Mouse (Mus musculus): ENCODE measurements at regions not wholly inside any gene's neighbourhood (a gene's known extent, or its start where the extent isn't known, plus 50 kb on each side); places are given as distances from the start of the nearest gene placed in this dataset.

DNA sequence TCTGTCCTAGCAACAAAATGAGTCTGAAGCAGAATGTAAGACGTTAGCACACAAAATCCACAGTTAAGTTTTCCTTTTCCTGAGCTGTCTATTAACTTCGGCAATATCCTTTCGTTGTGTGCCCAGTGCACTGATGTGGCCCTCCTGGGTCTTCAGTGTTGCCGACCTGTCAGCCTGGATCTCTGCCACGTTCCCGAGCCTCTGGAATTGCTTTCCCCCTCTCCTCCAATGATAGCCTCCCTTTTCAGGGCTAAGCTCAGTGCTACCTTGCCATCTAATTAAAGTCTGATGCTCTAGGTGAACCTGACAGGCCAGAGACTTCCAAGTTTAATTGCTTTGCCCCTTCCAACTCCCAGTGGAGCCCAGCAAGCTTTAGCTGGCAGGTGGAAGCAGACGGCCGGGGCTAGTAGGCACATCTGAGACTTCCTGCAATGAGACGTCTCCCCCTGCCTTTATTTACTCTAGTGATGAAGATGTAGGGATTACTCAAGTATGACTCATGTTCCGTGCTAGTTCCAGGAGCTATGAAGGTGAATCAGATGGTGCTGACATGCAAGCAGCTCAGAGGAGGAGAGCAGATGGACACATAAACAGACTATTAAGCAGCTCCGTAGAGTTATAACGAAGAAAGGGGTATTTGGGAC, 894.3 kb upstream of the Car8 start:
- in situ Hi-C loops (cut with MboI, MseI), result loop anchor here (10.0 kb wide), 2 partner anchors 312 to 1232 kb away; no protein-coding TSS in a partner anchor

DNA sequence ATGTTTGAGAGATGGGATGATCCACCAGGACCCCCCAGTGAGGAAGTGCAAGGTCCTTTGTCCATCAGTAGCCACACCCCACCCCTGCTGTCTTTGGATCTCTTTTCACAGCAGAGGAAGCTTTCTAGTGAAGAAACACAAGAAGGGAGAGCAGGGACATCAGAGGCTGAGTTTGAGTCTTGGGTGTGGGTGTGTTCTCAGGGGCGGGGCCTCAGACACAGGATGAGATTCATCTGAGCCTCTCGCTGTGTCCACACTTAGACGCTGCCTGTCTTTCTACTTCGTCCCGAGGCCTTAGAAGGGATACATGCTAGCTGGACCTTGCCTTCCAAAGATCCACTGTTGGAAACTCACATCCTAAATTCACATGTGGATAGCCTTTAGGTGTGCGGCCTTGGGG, 893.5 kb upstream of the Car8 start:
- in situ Hi-C loops (cut with MboI, MseI), result loop anchor here (10.0 kb wide), 2 partner anchors 312 to 1232 kb away; no protein-coding TSS in a partner anchor

DNA sequence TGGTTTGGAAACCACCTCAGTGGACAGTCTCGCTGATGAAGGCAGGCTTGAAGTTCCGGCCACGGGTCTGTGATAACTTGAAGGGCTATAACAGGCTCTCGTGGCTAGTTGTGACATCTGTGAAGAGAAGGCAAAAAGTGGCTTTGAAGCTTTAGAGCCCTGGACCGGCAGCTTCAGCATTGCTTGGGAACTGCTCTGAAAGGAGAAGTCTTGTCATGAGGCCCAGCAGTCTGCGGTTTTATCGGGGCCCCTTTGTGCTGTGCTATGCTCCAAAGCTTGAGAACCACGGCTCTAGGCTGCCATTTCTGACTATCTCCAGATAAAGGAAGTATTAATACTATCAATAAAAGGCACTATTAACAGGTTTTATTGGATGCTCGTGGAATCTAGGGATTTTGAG, 892.8 kb upstream of the Car8 start:
- in situ Hi-C loops (cut with MboI, MseI), result loop anchor here (10.0 kb wide), 2 partner anchors 313 to 1233 kb away; no protein-coding TSS in a partner anchor

DNA sequence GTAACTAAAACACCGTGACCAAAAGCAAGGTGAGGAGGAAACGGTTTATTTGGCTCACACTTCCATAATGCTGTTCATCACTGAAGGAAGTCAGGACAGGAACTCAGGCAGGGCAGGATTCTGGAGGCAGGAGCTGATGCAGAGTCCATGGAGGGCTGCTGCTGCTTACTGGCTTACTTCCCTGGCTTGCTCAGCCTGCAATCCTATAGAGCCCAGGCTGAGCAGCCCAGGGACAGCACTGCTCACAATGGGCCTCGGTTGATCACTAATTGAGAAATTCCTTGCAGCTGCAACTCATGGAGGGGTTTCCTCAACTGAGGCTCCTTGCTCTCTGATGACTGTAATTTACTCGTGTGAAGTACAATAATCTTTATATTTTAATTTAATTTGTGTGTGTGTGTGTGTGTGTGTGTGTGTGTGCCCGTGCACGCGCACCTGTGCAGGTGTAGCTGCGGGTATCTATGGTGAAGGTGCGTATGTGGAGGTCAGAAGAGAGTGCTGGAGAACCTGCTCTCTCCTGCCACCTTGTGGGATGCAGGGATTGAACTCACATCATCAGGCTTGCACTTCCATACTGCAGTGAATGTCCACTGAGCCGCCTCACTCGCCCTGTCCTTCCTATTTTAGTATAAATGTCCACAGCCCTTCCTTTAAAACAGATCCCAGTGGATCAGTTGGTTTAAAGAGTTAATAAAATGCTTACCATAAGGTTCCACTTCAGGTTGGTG, 886.6 kb upstream of the Car8 start:
- in situ Hi-C loops (cut with MboI, MseI), result no loop called here

DNA sequence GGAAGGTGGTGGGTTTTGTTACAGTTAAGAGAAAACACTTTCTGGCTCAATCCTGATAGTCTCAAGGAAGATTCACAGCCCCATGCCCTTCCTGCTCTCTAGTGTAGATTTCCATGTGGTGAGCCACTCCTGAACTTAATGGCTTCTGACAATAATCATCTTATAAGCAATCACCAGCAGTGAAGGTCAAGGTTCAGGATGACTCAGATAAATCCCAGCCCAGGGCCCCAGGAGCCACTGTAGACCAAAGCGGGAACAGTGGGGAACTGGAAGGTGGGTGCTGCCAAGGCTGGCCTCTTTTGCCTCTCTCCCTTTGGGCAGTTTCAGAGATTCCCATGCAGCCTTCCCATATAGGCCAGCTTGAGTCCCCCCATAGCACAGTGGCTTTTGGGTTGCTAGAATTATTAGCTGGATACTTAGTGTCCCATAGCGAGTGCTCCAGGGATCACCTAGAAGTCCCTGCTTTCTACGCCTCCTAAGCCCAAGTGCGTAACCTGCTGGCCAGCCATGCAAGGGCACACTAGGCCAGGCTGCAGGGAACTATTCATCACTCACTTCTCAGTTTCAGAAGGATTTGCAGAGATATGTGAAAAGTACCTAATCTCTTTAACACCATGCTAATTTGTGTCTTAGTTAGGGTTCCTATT, 885.9 kb upstream of the Car8 start:
- in situ Hi-C loops (cut with MboI, MseI), result no loop called here

DNA sequence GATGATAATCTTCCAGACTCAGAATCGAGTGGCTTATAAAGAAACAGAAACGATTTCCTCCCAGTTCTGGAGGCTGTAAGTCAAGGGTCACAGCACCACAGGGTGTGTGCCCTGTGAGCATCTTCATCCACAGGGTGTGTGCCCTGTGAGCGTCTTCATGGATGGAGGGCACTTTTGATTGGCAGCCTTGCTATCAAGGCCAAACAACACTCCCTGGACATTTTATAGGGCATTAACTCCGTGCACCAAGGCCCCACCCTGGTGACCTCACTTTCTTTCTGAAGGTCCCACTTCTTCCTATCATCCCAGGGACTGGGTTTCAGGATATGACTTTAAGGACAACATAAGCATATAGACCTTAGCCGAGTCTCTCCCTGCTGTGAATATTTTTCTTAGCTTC, 885.3 kb upstream of the Car8 start:
- in situ Hi-C loops (cut with MboI, MseI), result no loop called here

DNA sequence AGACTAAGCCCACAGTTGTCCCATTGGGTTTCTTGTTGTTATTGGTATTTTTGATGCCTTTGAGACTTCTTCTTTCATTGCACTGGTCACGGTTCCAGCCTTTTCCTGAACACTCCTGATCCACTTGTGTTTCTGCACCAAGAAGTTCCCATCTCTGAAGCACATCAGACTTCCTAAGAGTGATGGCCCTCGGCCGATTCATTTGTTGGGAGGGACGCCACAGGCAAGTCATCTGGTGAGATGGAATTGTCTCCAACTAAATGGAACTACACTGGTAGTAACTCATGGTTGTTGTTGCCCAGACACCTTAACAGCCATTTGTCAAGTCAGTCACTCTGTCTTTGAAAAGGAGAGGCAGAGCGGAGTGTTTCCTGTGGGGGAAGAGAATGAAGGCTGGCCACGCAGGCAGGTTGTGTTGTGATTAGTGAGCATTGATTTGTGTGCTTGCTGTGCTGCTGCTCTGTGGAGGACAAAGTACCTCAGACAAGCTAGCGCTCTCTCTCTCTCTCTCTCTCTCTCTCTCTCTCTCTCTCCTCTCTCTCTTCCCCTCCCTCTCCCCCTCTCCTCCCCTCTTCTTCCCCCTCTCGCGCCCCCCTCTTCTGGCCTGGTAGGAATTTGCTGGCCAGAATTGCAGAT, 884.7 kb upstream of the Car8 start:
- in situ Hi-C loops (cut with MboI, MseI), result no loop called here

DNA sequence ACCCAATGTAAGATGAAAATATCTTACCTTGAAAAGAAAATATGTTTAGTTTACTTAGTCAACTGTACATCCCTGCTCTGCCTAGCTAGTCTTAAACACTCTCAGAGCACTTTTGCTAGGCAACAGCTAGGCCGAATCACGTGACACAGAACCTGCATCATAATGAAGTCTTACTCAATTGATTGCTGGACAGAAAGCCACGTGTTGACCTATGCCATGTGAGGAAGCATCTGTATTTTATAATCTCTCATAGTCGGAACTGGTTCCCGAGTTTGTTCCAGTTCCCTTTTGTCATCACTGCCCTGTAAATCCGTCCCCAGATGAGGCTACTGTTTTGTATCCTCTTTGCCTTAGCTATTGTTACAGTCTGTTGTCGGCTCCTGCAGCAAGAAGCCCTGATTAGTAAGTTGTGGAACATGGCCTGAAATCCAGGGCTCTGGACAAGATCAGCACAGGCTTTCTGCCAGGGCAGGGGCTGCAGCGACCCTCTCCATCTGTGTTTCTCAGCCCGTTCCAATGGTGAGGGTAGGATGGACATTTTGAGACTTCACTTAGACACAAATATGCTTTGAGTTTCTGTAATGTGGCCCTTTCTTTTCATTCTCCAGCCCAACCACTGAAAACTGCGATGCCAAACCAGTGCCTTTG, 883.9 kb upstream of the Car8 start:
- in situ Hi-C loops (cut with MboI, MseI), result no loop called here

DNA sequence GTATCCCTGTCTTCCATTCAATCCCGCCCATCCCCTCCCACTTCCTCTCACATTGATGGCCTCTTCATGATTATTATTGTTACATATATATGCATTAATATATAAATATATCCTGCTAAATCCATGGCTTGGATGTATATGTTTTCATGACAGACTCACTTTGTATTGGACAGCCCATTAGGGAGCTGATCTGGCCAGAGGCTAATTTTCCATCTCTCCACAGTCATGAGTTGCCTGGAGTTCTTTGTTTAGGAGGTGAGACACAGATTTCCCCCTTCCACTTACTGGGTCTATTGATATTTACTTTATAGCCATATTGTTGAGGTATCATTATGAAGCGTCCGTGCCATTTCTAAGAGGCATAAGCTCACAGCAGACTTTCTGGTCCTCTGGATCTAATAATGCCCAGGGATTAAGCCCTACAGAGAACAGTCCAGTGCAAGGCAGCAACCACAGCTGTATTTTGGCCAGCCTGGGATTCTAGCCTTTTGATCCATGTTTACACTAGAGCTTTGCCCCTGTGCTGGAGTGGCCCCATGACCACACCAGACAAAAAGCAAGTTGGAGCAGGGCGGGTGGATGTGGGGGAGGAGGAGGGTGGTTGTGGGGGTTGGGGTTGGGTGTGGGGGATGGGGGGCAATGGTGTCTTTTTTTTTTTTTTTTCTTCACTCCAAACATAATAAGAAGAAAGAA, 878.3 kb upstream of the Car8 start:
- in situ Hi-C loops (cut with MboI, MseI), result no loop called here

DNA sequence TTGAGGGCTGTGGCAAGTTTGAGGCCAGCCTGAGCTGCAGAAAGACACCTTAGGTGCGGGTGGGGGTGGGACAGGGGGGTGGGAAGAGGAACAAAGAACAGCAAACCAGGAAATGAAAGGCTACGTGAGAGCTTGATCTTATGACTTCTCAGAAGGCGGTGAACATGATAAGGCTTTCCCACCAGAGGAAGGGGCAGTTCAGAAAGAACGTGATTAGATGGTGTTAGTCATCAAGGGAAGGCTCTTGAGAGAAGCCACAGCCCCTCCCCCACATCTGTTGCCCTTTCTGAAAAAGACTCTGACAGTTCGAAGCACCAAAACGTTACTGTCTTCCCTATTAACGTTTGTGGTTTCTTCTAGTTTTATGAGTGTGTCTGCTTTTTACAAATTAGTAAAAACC, 877.0 kb upstream of the Car8 start:
- in situ Hi-C loops (cut with MboI, MseI), result no loop called here

DNA sequence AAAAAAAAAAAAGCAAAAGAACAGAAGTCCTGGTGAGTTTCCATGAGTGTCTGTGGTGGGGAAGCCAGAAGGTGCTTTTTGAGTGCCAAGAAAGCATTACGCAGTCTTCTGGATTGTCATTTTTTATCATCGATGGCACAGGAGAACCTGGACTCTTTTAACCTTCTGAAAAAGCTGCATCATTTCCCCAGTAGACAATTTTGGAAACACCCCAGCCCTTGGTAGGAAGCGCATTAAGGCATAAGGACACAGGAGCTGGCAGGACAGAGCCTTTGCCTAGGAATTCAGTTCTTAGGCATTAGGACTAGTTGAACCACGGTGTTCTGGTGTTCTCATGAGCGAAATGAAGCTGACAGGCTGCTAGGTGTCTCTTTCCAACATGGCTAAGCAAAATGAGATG, 875.1 kb upstream of the Car8 start:
- in situ Hi-C loops (cut with MboI, MseI), result no loop called here

DNA sequence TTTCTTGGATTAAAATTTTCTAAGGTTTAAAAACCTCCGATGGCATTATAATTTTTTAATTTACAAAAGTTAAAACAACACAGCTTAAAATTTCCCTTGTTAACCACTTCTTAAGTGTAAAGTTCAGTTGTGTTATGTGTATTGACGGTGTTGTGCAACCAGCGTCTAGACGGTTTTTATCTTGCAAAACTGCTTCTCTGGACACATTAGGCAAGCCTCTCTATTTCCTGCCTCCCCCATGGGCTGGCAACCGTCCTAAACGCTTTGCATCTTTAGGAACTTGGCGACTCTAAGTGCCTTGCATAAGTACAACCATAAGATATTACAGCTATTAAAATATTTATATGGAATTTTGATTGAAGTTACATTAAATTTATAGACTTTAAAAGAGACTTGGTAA, 871.5 kb upstream of the Car8 start:
- in situ Hi-C loops (cut with MboI, MseI), result no loop called here

DNA sequence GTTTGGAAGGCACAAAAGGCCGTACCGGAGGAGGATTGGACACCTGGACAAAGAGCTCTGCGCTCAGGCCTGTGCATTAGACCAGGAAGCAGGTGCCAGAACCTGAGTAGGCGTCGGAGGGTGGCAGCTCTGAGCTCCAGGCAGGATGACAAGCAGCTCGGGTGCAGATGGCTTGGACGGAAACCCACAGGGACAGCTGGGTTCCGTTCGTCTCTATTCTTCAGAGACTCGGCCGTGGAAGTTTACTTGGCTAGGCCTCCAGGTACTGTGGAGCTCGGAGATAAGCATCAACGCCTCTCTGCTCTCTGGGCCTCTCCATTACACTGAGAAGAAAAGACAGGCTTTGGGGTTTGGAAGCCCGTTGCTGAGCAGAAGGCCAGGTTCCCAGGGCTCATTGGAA, 868.5 kb upstream of the Car8 start:
- in situ Hi-C loops (cut with MboI, MseI), result no loop called here

DNA sequence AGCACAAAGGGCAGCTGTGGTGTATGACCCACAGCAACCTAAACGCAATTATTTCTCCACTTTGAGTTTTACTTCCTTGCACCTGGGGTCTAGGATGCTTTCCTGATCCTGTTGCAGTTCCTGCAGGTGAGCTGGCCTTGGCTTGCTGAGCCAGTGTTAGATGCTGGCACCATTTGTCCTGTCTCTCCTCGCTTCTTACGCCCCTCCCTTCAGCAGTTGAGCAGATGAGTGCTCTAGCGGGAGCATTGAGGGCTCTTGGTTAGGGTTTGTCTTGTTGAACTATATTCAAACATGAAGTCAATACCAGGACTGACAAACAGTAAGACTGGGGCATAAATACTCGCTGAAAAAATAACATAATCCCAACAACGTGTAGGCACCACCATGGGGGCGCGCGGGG, 867.9 kb upstream of the Car8 start:
- in situ Hi-C loops (cut with MboI, MseI), result no loop called here

DNA sequence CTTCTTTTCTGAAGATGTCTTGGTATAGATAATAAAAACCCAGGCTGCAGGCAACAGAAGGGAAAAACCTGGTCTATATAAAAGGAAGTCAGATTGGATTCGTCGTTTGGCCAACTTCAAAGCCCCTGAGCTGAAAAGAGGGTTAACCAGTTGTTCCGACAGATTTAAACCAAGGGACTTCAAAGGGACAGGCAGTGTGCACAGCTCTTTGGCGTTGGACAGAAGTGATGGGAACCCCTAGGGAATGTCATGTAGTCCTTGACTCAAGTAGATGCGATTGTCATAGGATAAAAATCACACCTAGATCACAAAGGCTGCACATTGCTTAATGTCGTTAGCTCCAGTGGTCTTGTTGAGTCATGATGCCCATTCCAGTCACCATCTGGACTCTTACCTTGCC, 865.8 kb upstream of the Car8 start:
- in situ Hi-C loops (cut with MboI, MseI), result loop anchor here (5.0 kb wide), 1 partner anchor 52 kb away; no protein-coding TSS in a partner anchor

DNA sequence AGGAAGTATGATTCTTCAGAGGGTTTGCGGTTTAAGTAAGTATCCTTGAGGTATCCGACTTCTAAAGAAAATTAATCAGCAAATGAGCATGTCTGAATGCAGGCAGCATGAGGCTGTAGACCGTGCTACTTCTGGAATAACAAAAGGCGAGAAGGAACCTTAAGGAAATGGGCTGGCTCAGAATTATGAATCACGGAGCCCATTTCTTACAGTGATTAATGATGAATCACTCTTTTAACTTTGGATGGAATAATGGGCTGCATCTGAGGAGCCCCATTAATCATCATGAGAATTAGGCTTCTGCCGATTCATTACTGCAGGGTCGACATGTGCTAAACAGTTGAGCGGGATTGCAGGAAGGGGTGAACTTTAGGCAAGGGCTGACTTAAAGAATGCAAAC, 865.1 kb upstream of the Car8 start:
- in situ Hi-C loops (cut with MboI, MseI), result loop anchor here (5.0 kb wide), 1 partner anchor 52 kb away; no protein-coding TSS in a partner anchor

DNA sequence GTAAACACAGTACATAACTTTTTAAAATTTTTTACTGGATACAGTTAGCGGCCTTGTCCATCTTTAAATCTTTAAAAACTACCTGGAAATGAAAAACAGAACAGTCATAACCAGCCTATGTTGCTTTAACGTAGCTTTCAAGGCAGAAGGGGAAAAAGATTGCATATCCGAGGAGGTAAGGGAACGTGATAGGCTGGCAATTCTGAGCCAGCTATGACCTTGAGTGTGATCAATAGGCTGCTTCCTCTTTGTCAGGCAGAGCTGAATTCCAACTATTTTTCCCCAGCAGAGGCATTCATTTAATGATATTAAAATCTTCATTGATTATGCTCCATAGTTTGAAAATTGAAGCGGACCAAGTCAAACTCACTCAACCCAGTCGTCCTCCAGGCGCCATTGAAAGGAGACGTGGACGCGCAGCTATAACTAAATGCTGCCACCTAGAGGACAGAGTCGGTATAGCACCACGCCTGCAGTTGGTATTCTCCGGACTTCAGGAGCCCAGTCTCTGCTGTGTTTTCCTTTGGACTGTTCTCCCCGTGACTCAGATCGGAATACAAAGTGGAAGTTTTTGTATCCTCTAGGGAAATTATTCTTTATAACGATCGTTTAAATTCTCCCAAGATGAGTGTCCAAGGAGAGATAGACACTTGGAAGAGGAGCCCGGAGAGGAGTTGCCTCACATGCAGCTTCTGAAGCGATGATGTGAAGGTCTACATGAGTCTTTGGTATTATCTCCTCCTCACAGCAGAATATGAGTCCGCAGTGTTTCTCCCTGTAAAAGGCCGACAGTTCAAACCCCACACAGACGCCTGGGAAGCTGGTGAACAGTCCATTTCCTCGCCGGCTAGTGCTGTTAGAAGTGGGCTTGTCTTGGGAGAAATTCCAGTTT, 858.2 kb upstream of the Car8 start:
- in situ Hi-C loops (cut with MboI, MseI), result loop anchor here (10.0 kb wide), 3 partner anchors 62 to 432 kb away; no protein-coding TSS in a partner anchor

DNA sequence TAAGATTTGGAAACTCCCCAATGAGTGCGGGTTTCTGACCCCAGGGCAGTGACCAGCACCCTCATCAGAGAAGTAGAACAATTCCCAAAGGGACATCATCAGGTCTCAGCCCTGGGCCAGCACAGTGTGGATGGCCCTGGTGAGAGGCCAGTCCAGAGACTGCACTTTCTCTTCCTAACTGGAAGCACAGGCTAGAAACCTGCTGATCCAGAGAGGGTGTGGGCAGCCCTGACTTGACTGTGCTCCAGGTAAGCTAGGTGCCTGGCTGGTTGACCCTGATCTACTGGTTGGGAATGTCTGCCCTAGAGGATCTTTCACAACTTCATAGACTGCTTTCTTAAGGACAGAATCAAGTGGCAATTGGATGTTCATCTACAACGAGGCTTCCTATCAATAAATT, 857.4 kb upstream of the Car8 start:
- in situ Hi-C loops (cut with MboI, MseI), result loop anchor here (10.0 kb wide), 3 partner anchors 61 to 431 kb away; no protein-coding TSS in a partner anchor

DNA sequence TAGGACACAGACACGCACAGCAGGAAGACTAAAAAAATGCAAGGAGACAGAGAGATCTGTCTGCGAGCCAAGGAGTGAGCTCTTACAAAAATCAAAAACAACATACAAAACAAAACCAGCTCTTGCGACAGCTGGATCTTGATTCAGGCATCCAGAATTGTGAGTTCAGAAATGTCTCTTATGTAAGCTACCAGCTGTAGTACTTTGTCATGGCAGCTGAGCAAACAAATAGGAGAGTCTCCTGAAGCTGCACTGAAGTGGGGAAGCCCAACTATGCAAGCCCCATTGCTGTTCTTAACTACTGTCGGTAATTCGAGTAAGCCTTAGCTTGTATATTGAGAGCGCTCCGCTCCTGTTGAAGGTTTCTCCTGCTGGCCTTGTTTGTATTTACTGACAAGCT, 856.8 kb upstream of the Car8 start:
- in situ Hi-C loops (cut with MboI, MseI), result loop anchor here (10.0 kb wide), 3 partner anchors 61 to 431 kb away; no protein-coding TSS in a partner anchor

DNA sequence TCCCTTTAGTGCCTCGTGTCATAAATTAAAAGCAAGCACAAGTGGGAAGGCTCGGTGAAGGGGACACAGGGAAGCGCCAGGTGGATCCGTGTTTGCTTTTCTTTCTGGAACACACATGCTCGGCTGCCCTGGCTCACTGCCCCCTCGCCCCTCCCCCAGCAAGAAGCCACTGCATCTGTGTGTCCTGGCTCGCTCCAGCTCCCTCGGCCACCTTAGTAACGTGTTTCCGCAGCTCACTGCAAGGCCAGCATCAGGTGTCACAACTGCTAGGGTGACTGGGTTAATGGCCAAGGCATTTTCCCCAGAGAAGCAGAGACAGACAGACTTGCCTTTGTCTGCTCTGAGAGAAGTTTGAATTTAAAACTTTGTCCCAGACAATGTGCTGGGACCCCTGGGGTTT, 855.7 kb upstream of the Car8 start:
- in situ Hi-C loops (cut with MboI, MseI), result loop anchor here (10.0 kb wide), 3 partner anchors 60 to 430 kb away; no protein-coding TSS in a partner anchor

Measured in regulatory T cell (primary cell).